ENCODE assay signal across 10 mouse cellular contexts in the genomic region with DNA sequence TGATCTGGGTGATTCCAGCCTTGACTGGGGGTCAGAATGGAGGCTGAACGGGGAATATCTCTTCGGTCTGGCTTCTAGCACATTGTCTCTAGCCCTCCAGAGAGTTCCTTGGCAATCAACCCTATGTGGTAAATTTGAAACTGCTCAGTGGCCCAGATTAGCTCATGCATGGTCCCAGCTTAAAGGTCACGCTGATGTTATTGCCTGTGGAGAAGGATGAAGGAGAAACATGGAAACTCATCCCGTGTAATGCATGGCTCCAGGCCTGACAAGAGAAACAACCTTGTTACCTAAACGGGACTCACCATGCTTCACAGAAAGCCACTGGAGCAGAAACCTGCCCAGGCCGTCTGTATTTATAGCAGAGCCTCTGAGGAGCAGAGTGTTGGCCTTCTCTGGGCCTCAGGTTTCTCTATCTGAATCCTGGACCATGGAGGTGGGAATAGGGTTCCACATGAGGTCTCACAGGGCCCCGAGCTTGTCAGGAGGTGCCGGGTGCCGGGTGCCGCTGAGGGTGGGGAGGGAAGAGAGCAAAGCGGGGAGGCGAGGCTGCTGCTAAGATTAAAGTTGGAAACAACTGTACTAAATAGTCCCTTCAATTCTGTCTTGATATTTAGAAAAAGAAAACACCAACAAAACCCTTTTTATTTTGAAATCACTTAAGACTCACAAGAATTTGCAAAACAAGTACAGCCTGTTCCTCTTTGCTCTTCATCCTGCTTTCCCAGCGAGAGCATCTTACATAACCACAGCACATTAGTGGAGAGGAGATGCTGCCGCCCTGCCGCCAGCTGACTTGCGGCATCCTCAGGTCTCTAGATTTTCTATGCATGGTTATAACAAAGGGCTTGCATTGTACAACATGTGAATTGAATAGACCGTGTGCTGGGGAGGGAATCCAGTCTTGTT.
DNase-seq lines count a peak whose midpoint lies in the region; ATAC-seq lines count a peak whose summit lies in the region.
"Had no signal": no experiment of that assay in that cellular context is flagged by ENCODE, and none has a peak within 500 bp of the region (broad histone marks: within the 10 kb centered on the region; RNA-seq: fewer than 3 reads in every experiment).

No protein-coding gene starts in this region.

- no peak for DNase-seq in kidney, postnatal 10 days
- DNase-seq in brain, adult 2 months (ENCODE audit: low read depth, low spot score), result peak; percentile 90
- peak; percentile 62 to 67 for DNase-seq in gastrocnemius, adult 8-10 months (ENCODE audit: low spot score in 2 of 2)
- DNase-seq in left cerebral cortex, postnatal 36 days (ENCODE audit: low spot score in 2 of 2), result peak; percentile 59 to 65
- DNase-seq in retina, postnatal 1 day, result no peak
- DNase-seq in urinary bladder, adult 18-20 months (ENCODE audit: low spot score in 2 of 2), result no peak
- DNase-seq: adrenal gland, postnatal 14 days; lung, embryonic 14.5 days had no signal

- no peak overlapping the region for H3K4me3 ChIP-seq in kidney, embryonic 16.5 days (ENCODE audit: low read length)
- H3K4me3 ChIP-seq: embryonic facial prominence, embryonic 12.5 days had no signal

- H3K27me3 ChIP-seq in kidney, embryonic 16.5 days (ENCODE audit: insufficient read depth, low read length), result no peaks in the 10 kb centered on the region
- H3K27me3 ChIP-seq: embryonic facial prominence, embryonic 12.5 days had no signal

- ATAC-seq in kidney, embryonic 16.5 days (ENCODE audit: low FRiP score, low TSS enrichment), result 0 out of 2 replicates have a peak, but pooled peaks have one; percentile 19

- H3K4me2 ChIP-seq in kidney, embryonic 16.5 days (replicated peaks; ENCODE audit: low read depth, low read length), result no peak overlapping the region
- H3K4me2 ChIP-seq: embryonic facial prominence, embryonic 12.5 days; lung, embryonic 14.5 days had no signal

- intact Hi-C loops in left cerebral cortex, postnatal 36 days (cut with DNase I), result no loop called here

- WGBS in kidney, embryonic 16.5 days, result 60% methylated on average over 17 of the region's 17 CpGs

- H3K27ac ChIP-seq in kidney, embryonic 16.5 days (ENCODE audit: low read length), result no peak overlapping the region
- H3K27ac ChIP-seq: embryonic facial prominence, embryonic 12.5 days had no signal

- no peak overlapping the region for H3K9ac ChIP-seq in kidney, embryonic 16.5 days (replicated peaks; ENCODE audit: low read length)
- H3K9ac ChIP-seq: embryonic facial prominence, embryonic 12.5 days; lung, embryonic 14.5 days had no signal

- H3K4me1 ChIP-seq in kidney, embryonic 16.5 days (ENCODE audit: insufficient read depth, low read length), result 0 out of 2 replicates have a peak, but pooled peaks cover 4% of the 10 kb centered on the region
- H3K4me1 ChIP-seq: embryonic facial prominence, embryonic 12.5 days had no signal

- H3K36me3 ChIP-seq in kidney, embryonic 16.5 days (ENCODE audit: insufficient read depth, low read length), result no peaks in the 10 kb centered on the region
- H3K36me3 ChIP-seq: embryonic facial prominence, embryonic 12.5 days had no signal

- no peaks in the 10 kb centered on the region for H3K9me3 ChIP-seq in kidney, embryonic 16.5 days (ENCODE audit: low read length)
- H3K9me3 ChIP-seq: embryonic facial prominence, embryonic 12.5 days had no signal

Comparison
In these comparisons a context has a peak if more than half of its experiments do, and no peak if none do; other contexts are left out.
1. DNase-seq: peak in brain, adult 2 months (single experiment), gastrocnemius, adult 8-10 months (2 of 2) and left cerebral cortex, postnatal 36 days (2 of 2); none in kidney, postnatal 10 days (single experiment), retina, postnatal 1 day (single experiment) and urinary bladder, adult 18-20 months (0 of 2).